Mouse (Mus musculus) effector memory CD4-positive, alpha-beta T cell, adult 5 months (primary cell): ENCODE data around the gene Tmem138. TPM values are rescaled to one million over a fixed set of nuclear protein-coding genes. Genes with fewer than 3 reads are reported as not detected.

Source experiments
- polyA plus RNA-seq: library from polyadenylated mRNA; unstranded; fragments of 100-300 nt; shearing (Covaris generic); gene quantifications from one replicate; pipeline ENCODE4 v1.2.1, GENCODE M21; 2017

Gene Tmem138
- 4.8 TPM for polyA plus RNA-seq

GRCm38 (mm10) chr19:10576690-10577561, at the start of gene Tmem138, which contains the start of gene Cyb561a3:
Gene Tmem138, minus strand, starts transcription at chr19:10577362.
Gene Cyb561a3, plus strand, starts transcription at chr19:10577172.

GRCm38 (mm10) chr19:10605293-10605900, 28.2 kb upstream of the Tmem138 start, which contains the start of the genes Ddb1 and Tkfc:
Gene Ddb1, plus strand, starts transcription at chr19:10605327.
Gene Tkfc, minus strand, starts transcription at chr19:10605654.

GRCm38 (mm10) chr19:10555624-10556510, 21.3 kb downstream of the Tmem138 start, which contains the start of gene Tmem216:
Gene Tmem216, minus strand, starts transcription at chr19:10556238.

GRCm38 (mm10) chr19:10525910-10526309, 51.3 kb downstream of the Tmem138 start, which contains the start of gene Sdhaf2:
Gene Sdhaf2, minus strand, starts transcription at chr19:10526142.

GRCm38 (mm10) chr19:10525106-10525901, 51.9 kb downstream of the Tmem138 start, which contains the start of gene Cpsf7:
Gene Cpsf7, plus strand, starts transcription at chr19:10525266.

Other genes starting within 250 kb of the Tmem138 start
- not detected for gene Syt7, start 188.3 kb downstream of the Tmem138 start, polyA plus RNA-seq
- gene Lrrc10b, start 119.9 kb downstream of the Tmem138 start, polyA plus RNA-seq = not detected
- 0.36 TPM for gene Ppp1r32, start 94.4 kb downstream of the Tmem138 start, polyA plus RNA-seq
- gene Cpsf7, start 52.1 kb downstream of the Tmem138 start, polyA plus RNA-seq = 27.6 TPM
- 49.1 TPM for gene Sdhaf2, start 51.2 kb downstream of the Tmem138 start, polyA plus RNA-seq
- gene Tmem216, start 21.1 kb downstream of the Tmem138 start, polyA plus RNA-seq = 6.7 TPM
- gene Cyb561a3, start 190 bp downstream of the Tmem138 start, polyA plus RNA-seq = 21.7 TPM
- 143 TPM for gene Ddb1, start 28.0 kb upstream of the Tmem138 start, polyA plus RNA-seq
- 4.7 TPM for gene Tkfc, start 28.3 kb upstream of the Tmem138 start, polyA plus RNA-seq
- not detected for gene Vwce, start 56.9 kb upstream of the Tmem138 start, polyA plus RNA-seq
- not detected for gene Pga5, start 100.7 kb upstream of the Tmem138 start, polyA plus RNA-seq
- gene Vps37c, start 111.4 kb upstream of the Tmem138 start, polyA plus RNA-seq = 24.9 TPM
- gene Cd5, start 161.6 kb upstream of the Tmem138 start, polyA plus RNA-seq = 505 TPM